Mouse (Mus musculus) cerebellum, adult 9-10 months (tissue): ENCODE data around the gene Senp1.

Source experiments
- DNase-seq: peaks from one replicate; pipeline ENCODE4 v3.0.0; 2022

Senp1 gene

DNA sequence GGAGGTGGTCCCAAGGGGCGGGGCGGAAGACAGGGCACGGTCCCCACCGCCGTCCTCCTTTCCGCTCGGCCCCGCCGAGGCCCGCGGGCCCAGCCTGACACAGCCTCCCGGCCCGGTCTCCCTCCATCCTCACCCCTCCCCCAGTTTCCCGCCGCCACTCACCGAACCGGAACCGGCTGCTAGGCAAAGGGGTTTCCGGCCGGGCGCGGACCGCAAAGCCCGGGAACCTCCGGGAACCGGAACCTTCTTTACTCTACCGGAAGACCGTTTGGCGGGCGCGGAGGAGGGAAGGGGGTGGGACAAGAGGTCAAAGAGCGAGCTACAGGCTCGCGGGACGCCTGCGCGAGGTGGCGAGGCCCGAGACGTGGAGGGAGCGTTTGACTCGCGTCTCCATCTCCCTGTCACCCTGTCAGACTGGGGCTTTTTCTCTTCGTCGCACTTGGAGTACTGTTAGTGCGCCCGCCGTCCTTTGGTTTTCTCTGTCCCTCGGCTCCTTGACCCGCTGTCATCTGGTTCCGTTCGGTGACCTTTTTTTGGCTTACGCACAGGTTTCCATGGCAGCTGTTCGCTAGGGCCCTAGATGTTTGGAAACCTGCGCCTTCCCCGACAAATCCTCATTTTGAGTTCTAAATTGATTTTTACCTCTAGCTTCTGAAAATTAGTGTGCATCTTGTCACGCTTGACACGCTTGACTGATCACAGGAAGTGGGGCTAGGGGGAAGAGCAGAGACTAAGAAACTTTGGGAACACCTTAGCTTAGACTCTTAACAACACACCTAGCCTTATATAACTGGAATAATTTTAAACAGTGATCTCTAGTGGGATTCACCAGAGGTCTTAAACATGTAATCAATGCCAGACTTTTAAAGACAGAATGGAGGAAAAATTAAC, at the start of gene Senp1:
TSS of gene Senp1 (minus strand) at position 624 of the 891 bp plus-strand sequence.
- DNase-seq = peak; percentile 91

DNA sequence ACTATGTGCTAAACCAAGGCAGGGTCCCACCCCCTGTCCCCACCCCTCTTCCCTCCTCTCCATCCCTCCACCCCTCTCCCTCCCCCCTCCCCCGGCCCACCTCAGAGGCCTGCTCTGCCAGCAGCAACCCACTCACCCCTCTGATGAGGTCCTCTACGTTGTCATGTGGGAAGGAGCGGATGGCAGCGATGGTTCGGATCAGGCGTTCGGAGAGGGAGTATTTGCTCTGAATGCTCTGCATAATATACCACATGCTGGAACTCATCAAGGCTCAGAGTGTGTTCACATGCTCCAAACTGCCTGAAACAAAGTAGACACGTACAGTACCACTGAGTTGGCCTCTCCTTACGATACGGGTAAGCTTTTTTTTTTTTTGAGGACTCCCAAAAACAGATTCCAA, 49.0 kb upstream of the Senp1 start:
- DNase-seq = no peak

DNA sequence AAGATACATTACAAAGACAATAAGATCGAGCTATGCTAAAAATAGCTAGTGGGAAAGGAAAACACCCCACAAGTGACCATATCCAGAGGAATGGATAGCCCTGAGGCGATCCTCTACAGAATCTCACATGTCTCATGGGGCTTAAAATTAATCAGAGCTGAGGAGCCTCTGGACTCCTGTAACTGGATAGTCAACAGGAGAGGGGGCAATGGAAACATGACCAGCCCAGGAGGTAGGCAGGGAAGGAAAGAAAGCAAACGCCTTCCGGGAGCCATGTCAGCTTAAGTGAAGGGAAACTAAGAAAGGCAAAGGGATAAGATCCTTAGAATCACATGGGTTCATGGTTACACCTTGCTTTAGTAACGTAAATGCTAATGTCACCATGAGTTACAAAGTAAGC, 47.3 kb upstream of the Senp1 start:
- DNase-seq = no peak

DNA sequence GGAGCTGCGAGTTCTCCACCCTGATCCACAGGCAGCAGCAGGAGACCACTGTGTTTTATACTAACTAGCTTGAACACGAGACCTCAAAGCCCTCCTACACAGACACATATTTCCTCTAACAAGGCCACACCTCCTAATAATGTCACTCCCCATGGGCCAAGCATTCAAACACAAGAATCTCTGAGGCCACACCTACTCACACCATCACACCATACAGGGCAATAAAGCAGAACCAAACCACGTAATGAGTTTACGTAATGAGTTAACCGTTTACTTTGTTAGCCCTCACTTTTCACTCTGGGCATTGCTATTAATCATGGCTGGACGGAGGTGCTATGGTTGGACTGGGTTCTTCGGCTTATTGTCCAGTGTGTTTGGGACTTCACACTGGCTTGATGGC, 46.2 kb upstream of the Senp1 start:
- no peak for DNase-seq

DNA sequence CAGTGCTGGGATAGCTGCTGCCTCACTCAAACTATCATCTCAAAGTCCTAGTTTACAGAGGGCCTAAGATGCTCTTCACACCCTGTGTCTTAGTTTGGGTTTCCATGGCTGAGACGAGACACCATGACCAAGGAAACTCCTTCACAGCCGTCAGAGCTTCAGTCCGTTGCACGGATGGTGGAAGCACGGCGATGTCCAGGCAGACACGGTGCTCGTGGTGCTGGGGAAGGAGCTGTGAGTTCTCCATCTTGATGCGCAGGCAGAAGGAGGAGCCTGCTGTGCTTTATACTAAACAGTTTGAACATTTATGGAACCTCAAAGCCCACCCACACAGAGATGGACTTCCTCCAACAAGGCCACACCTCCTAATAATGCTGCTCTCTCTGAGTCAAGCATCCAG, 43.3 kb upstream of the Senp1 start:
- DNase-seq = no peak

DNA sequence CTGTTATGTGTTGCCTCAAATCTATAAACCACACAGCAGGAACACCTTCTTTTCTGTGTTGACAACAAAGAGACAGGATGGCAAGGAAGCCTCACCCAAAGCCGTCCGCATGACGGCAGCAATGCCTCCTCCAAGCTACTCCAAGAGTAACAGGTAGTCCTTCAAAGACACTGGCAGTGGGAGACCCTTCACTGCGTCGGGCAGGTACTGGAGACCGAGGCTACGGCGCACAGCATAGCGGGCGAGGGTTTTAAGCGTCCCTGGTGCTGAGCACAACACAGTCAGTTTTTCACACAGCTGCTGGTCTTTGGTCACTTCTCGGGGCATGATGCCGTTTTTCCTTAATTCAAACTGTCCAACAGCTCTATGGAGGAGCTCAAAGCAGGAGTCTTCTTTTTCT, 42.1 kb upstream of the Senp1 start:
- no peak for DNase-seq

DNA sequence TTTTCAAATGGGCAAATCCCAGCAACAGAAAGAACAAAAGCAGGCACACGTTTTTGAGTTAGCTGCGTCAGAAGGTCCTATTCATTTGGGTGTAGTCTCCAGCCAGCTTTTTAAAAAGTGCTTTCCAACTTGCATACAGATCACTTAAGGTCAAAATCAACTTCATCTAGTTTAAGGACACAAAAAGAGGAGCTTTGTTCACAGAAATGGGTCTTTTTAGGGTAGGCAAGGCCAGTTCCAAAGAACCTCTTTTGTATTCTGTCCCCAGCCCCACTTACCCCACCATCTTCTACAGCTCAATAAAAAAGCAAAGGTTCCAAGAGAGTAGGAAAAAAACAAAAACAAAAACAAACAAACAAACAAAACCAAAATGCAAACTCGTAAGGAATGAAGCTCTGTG, 41.1 kb upstream of the Senp1 start:
- no peak for DNase-seq

DNA sequence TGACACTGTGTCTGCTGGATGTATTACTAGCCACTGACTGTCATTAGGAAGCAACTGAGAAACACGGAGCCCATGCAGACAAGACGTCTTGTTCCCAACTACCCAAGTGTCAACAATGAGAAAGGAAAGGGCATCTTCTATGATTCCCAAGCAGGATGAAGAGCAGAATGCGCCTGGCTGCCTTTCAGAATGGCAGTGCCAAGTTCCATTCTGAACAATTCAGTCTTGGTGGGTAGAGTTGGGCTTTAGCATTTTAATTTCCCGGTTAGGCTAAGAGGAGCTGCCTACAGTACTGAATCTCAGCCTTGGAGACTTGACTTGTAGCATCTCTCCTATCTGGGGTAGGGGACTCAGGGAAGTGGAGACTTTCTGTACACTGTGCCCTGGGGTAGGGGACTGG, 40.5 kb upstream of the Senp1 start:
- DNase-seq = no peak

DNA sequence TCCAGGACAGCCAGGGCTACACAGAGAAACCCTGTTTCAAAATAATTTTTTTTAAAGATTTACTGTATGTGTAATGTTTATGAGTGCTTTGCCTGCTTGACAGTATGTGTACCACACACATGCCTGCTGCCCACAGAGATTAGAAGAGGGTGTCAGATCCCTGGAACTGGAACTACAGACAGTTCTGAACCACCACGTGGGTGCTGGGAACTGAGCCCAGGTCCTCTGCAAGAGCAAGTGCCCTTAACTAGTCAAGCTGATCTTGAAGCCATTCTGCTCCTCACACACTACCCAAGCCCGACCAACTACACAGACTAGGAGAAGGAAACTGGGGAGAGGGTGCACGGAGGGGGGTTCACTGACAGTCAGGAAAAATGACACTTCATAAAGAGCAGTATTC, 39.9 kb upstream of the Senp1 start:
- no peak for DNase-seq

DNA sequence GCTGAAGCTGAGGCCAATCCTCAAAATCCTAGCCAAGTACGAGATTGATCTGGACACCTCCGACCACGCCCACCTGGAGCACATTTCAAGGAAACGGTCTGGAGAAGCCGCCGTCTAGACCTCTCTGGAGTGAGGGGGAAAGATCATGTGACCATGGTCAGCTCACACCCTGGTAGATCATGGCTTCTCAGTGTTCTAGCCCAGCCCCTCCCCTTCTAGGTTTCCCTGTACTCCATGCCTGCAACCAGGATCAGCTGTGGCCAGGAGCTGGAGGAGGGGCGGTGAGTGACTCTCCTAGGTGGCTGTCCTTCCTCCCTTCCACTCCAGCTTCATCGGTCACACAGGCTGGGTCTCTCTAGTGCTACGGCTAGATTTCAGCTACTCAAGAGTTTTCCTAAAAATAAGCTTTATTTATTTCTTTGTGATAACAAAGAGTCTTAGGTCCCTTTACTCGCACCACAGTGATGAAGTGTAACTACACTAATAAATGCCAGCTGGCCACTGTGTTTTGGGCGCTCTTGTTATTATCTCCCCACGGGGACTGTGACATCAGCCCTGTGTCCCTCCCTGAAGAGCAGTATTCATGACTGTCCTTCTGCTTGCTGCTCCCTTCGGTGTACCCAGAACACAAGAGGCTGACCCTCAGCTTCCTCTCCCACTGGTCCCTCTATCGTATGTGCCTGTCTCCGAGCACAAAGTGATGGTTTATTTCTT, 38.6 kb upstream of the Senp1 start:
- no peak for DNase-seq

DNA sequence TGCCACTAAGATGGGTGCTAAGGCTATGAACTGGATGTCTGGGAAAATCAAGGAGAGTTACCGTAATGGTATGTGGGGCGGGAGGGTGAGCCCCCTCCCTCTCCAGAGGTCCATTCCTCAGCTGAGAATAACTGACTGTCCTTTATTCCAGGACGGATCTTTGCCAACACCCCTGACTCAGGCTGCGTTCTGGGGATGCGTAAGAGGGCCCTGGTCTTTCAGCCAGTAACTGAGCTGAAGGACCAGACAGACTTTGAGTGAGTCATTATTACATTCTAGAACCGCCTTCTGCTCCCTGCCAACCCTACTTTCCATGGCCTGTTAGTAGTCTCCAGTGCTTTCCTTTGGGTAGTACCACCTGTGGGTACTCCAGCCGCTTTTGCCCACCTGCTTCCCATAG, 37.9 kb upstream of the Senp1 start:
- DNase-seq = no peak

DNA sequence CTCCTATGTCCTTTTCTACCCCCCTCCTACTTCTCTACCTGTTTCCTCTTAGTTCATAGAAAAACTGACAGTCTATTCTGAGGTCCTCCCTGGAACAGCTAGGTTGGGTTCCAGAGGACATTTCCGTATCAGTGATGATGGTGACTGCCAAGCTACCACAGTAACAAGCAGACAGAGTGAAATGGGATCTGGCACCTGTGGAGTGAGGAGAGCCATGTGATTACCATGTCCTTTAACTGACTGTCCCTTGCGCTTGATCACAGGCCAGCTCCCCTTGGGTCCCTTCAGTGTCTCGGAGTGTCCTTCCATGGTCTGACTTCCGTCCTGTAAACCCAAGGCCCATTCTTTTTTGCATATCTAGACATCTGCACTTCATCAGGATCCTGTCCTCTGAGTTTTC, 37.5 kb upstream of the Senp1 start:
- no peak for DNase-seq

DNA sequence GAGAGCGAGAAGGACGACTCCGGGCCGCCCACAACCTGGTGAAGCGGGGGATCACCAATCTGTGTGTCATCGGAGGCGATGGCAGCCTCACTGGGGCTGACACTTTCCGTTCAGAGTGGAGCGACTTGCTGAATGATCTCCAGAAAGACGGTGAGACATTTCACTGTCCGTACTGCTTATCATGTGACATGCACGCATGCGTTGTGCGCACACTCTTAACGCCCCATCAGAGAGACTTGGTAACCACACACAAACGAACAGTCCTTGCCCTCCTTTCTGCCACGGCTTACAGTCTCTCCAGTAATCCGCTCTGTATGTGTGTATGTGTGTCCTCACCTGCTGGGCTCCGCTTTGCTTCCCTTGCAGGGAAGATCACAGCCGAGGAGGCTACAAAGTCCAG, 27.3 kb upstream of the Senp1 start:
- DNase-seq = no peak

DNA sequence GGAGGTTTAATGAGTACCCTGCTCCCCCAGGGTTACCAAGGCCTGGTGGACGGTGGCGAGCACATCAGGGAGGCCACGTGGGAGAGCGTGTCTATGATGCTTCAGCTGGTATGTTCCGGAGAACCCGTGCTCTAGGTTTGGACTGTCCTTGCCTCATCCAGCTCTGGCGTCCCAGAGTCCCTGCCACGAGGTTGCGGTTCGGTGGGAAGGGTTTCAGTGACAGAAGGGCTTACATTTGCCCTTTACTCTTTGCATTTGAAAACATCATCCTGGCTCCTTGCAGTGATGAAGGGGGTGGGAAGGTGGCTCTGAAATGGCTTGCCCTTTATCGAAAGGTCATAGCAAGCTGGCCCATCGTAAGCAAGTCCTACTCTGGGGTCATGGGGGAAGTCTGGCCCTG, 25.8 kb upstream of the Senp1 start:
- no peak for DNase-seq

DNA sequence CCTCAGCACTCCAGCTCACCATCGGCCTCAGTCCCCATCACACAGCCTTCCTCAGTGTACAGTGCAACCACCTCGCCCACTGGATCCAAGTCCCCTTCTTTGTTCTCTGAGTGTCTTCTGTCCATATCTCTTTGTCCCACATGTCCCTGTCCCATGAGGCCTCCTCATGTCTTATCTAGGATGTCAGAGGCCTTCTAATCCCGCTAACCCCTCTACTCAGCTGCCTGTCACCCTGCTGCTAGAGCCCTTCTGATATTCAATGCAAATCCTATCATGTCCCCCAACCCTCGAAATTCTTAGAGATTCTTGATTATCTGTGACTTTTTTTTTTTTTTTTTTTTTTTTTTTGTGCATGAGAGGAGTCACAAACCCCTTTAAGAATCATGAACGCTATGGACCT, 22.7 kb upstream of the Senp1 start:
- no peak for DNase-seq

DNA sequence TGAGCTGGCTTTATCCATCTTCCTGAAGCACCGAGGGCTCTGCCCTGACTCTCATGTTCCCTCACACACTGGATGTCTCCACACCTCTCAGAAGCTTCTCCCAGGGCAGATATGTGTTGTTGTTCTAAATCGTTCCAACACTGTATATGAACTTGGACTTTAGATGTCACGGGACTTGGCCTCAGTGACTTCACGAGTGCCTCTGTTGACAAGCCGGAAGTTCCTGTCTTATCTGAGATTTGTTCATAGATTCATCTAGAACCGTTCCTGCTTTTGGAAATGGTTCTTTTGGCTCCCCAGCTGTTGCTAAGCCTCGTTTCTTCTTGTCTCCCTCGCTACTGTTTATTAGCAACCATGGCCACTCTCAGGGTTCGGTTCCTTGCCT, 22.2 kb upstream of the Senp1 start:
- DNase-seq = no peak

DNA sequence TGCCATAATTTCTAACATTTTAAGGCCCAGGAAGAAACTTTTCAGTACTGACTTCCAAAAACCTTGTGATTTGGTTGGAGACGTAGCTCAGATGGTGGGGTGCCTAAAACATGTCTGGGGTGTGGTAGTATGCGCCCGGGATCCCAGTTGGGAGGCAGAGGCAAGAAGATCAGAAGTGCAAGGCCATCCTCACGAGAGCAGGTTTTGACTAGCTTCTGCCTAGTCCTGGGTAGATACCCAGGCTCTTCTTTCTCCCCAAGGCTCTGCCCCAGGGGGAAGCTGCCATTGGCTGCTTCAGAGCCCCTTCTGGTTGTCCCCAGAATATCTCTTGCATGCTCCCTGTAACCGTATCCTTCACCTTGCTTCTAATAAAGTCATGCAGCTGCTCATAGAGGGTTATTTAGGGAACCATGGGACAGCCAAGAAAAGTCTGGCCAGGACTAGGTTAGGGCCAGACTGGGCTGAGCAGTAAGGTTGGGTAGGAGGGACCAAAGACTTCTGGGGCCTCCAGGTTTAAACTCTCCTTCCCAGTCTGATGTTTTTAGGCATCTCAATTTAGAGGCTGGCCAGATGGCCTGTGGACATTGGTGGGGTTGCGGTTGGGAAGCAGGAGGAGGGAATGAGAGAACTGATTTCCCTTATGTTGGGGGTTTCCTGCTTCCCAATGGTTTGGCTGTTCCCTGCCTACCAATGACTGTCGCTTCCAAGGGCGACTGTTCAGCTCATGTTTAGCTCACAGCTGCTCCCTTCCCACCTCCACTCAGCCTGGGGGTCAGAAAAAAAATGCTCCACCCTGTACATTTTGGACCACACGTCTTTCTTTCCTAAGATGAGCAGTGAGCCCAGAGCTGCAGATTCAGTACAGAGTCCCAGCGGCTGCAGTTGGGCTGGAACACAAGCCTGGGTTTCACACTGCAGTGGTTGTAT, 21.6 kb upstream of the Senp1 start:
- DNase-seq = no peak

DNA sequence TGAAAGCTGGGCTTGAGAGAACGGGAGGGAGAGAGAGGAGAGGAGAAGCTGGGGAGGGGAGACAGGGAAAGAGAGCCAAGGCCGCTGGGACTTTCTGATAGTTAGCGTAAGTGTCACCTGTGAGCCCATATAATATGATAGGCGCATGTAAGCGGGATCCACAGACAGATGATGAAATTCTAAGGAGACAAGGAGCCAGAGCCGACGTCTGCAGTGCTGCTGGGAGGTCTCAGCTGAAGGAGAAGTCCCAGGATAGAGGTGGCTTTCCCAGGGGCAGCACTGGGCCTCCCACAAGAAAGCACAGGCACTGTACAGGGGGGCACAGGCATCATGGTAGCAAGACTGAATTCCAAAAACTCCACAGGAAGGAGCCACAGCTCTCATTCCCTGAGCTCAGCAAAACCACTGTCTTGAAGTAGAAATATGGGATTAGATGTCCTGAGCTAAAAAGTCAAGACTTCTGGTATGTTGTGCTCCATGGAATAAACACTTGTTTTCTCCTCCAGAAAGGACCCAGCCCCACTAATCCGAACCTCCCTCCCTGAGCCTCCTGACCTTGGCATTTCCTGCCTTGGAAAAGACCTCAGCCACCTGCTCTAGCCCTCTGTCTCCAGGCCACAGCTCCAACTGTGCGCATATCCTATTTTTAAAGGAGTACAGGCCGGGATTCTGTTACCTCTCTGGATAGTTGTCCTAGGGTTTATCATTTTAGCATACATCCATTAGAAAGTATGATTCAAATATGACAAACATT, 20.7 kb upstream of the Senp1 start:
- DNase-seq = no peak

DNA sequence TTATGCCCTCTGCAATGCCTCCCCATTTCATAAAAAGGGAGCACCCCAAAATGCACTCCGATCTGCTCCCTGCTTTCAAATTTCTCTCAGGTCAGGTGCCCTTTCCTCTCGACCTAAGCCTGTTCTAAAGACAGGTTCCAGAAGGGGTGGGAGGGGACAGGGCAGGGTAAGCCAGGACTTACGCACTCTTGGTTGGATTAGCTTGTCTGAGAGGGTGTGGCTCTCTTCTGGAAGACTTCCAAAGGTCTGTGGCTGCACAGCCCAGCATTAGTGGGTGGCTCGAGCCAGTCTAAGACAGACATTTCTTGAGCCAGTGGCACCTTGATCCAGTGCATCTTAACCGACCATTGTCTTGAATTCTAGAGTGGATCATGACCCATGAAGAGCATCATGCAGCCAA, 18.2 kb upstream of the Senp1 start:
- DNase-seq = no peak

DNA sequence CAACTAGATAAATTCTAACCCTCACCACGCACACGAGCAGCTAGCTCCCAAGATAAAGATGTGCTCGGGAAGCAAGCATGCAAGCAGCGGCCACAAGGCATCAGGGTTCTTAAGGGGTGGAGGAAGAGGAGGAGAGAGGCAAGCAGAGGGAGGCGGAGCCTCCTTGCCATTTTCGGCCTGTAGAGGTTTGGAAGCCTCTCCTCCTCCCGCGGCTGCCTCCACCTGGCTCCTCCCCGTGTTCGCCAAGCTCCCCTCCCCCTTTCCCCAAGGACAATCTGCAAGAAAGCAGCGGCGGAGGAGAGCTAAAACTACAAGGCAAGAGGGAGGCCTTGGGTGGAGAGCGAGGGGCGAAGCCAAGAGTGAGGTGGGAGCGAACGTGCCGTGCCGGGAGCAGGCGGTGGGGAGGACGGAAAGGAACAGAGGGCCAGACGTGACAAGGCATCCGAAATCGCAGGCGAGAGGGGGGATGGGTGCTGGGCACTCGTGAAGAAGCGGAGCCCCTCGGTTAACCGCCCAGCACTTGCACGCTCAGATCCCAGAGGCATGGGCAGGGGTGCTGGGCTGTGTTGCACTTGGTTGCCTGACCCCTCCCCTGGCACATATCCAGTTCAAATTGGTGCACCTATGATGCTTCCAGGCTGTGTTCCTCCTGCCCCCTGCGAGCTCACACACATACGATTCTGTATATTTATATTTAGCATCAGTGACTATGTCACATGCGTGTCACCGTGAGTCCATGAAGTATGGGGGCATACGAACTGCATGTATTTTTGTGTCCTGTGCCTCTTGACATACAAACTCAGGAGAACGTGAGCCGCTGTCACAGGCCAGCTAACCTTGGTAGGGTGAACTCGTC, 15.0 kb upstream of the Senp1 start:
- peak; percentile 94 for DNase-seq

DNA sequence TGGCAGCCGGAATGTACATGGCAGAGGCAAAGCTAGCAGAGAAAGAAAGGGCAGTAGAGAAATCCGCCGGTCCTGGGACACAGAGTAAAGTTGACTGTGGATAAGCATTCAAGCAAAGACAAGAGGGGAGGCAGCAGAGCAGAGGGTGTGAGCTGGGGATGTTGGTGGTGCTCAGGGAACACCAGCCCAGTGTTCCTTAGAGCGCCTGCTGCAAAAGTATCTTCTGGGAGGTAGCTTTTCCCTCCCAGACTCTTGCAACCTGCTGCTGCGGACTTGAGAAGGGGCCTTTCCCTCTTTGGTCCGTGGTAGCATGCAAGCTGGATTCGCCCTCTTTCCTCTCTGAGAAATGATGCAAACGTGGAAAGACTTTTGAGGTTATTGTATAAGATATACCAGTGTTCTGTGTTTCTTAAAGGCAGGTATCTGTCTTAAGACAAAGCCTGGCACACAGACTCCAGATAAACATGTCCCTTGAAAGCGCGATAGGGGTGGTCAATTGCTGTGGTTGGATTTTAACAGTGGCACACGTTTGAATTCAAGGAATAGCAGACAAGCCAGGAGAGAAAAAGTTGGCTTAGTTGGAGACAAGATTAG, 14.3 kb upstream of the Senp1 start:
- no peak for DNase-seq
